Mouse (Mus musculus) neutrophil, adult 5-6 weeks (primary cell): ENCODE results near the gene Edrf1. TPM values are rescaled to one million over a fixed set of nuclear protein-coding genes. Genes with fewer than 3 reads are reported as not detected.
"Not testable (repeated sequence)": the region's sequence is repeated elsewhere in the genome, so short reads cannot be mapped to it uniquely, and the experiment has no call there.

ENCODE experiments used
- ATAC-seq: fragments of 151-379, 151-347 bp; 2 replicates; pipeline ENCODE4 v1.8.0; 2017; ENCODE audit warnings: mild to moderate bottlenecking, moderate TSS enrichment; ENCODE audit not compliant: insufficient number of reproducible peaks, poor library complexity, low FRiP score, severe bottlenecking; ENCODE audit errors: extremely low read depth
- total RNA-seq: library from RNA; stranded (forward); fragments of 200-1000 nt; gene quantifications from 2 replicates; pipeline ENCODE4 v1.2.3, GENCODE M21; 2017

The Edrf1 gene
- total RNA-seq, 1 experiment from 2014 or later: 71.7 TPM

GRCm38 (mm10) chr7:133636738-133637352 lies 498 bp upstream of the Edrf1 start:
- peak; percentile 62 for ATAC-seq

- ATAC-seq: no peak
These were observed 963 bp downstream of the Edrf1 start for GRCm38 (mm10) chr7:133638306-133638705.

- no peak for ATAC-seq
These were observed 1.5 kb downstream of the Edrf1 start for GRCm38 (mm10) chr7:133638821-133639220.

GRCm38 (mm10) chr7:133645716-133646115 lies 8.4 kb downstream of the Edrf1 start:
- no peak for ATAC-seq

GRCm38 (mm10) chr7:133662467-133662866 lies 25.1 kb downstream of the Edrf1 start:
- ATAC-seq: no peak

- no peak for ATAC-seq
These were observed 31.7 kb downstream of the Edrf1 start for GRCm38 (mm10) chr7:133669071-133669470.

- ATAC-seq: no peak
These were observed 32.6 kb downstream of the Edrf1 start for GRCm38 (mm10) chr7:133669946-133670345.

GRCm38 (mm10) chr7:133670846-133671245 lies 33.5 kb downstream of the Edrf1 start:
- no peak for ATAC-seq

GRCm38 (mm10) chr7:133676002-133676401 lies 38.7 kb downstream of the Edrf1 start:
- no peak for ATAC-seq

- no peak for ATAC-seq
These were observed 41.4 kb downstream of the Edrf1 start for GRCm38 (mm10) chr7:133678716-133679115.

- ATAC-seq: no peak
These were observed 42.1 kb downstream of the Edrf1 start for GRCm38 (mm10) chr7:133679439-133679838.

- ATAC-seq: no peak
These were observed 42.6 kb downstream of the Edrf1 start, which contains the start of gene Mmp21 for GRCm38 (mm10) chr7:133679961-133680360. TSS of gene Mmp21 (minus strand) at chr7:133680061.

GRCm38 (mm10) chr7:133683626-133684025 lies 46.3 kb downstream of the Edrf1 start:
- no peak for ATAC-seq

- ATAC-seq: no peak
These were observed 46.8 kb downstream of the Edrf1 start for GRCm38 (mm10) chr7:133684110-133684509.

- no peak for ATAC-seq
These were observed 47.4 kb downstream of the Edrf1 start for GRCm38 (mm10) chr7:133684701-133685100.

GRCm38 (mm10) chr7:133685644-133686043 lies 48.3 kb downstream of the Edrf1 start:
- ATAC-seq: not testable (repeated sequence)

- no peak for ATAC-seq
These were observed 60.8 kb downstream of the Edrf1 start for GRCm38 (mm10) chr7:133698021-133698709.

GRCm38 (mm10) chr7:133699885-133700284 lies 62.5 kb downstream of the Edrf1 start:
- no peak for ATAC-seq

GRCm38 (mm10) chr7:133701366-133701765 lies 64.0 kb downstream of the Edrf1 start:
- ATAC-seq: no peak

- ATAC-seq: no peak
These were observed 65.0 kb downstream of the Edrf1 start for GRCm38 (mm10) chr7:133702333-133702732.
